Mouse (Mus musculus): ENCODE measurements around the gene Prickle2.

The Prickle2 gene

DNA sequence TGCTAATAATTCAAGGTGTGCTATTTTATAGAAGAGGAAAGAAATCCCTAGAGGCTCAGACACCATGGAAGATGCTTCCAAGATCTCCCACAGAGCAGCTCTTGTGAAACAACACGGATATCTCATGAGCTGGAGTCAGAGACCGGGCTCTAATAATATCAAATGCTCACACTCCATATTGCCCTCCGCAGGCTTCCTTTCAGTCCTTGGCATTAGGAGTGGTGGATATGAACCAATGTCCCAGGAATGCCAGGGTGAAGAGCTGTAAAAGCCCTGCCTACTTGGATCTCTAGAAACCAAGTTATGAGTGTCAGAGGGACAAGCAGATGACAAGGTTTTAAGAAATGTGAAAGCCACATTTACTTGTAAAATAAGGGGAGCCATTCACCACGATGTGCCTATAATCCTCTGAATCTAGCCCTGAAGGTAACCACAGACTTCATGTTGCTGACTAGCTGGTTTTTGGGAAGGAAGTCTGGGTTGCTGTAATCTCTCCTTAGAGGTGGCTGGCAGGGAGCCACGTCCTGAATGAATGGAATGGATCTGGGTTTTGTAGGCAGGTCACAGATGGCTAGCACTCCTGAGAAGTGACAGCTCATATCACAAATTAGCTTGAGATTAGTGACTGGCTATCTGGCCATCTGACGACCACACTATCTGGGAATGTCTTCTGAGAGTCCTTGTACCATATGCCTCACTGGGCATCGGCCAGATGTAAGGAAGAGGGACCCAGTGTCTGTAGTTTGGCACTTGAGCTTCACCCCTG lies 278.4 kb downstream of the Prickle2 start:
- no peak for DNase-seq

DNA sequence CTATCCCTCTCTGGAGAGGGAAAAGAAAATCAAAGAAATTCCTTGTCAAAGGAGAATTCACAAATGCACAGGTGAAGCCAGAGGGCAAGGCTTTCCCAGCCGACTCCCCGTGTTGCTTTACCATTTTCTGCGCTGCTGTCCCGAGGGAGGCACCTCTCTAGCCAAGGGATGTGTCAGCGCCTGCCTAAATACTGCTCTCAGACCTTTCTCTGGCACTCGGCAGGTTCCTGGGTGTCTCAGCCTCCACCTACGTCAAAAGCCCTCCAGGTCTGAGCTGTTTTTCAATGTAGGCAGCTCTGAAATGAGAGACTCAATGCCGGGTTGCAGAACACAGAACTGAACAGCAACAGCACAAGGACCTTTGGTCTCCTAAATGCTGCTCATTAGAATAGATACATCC lies 280.1 kb downstream of the Prickle2 start:
- no peak for DNase-seq

DNA sequence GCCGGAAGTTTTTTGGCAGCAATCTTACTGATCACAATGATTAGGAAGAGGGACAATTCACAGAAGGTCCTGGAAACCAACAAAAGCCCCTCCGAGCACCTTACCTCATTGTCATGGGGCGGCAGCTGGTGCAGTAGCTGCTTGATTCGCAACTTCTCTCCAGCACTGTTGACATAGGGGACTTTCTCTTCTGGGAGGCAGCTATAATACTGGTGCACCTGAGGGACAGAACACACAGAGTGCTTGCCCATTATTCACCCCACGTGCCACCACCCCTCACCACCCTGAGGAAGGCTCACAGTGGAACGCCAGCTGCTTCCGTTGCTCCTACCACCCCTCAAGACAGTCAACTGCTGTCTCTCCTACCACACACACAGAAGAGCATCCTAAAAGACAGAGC lies 280.5 kb downstream of the Prickle2 start:
- no peak for DNase-seq

DNA sequence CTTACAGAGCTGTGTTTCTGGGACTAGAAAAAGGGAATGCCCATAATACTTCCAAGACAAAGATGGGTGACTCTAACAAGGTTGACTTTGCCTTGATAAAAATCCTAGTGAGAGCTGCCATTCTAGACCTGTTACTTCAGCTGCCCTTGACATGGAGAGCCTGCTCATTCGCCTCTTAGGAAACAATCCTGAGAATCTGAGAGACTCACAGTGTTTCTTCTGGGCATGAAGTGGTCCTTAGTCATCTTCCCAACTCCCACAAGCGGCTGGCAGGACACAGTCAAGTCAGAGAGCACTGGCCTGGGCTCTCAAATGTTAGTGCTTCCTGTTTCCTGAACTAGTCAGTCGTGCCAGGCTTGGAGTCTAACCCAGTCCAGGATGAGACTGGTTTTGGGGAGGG lies 281.0 kb downstream of the Prickle2 start:
- DNase-seq = no peak

DNA sequence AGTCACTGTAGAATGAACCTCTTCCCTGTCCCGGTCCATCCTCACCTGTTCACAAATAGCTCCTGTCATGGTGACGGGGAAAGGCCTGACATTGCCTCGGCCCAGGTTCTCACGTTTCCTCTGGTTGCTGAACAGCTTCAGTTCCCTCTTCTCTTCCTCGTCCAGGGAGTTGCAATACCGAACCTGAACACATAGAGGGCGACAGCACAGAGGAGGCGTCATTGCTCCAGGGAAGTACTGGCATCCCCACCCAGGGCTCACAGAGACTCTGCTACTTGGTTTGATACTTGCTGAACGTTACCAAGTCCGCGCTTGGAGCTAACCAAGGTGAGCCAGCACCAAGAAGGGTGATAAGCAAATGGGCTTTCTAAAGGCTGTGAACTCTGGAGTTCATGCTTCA lies 283.7 kb downstream of the Prickle2 start:
- DNase-seq = peak; percentile 63

DNA sequence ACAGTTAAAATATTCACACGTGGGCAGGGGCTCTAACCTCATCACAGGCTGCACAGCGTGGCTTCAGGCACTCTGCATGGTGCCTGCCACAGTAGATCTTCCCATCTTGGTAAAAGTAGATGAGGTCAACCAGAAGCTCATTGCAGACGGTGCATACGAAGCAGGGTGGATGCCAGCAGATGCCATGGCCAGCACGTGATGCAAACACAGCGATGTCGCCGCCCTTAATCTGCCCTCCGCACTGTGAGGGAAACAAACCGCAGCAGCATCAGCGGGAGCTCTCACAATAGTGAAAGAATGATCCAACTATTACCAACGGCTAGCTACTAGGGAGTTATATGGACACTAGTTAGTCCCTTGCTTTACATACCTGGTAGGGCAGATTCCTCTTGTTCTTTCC lies 285.8 kb downstream of the Prickle2 start:
- no peak for DNase-seq

DNA sequence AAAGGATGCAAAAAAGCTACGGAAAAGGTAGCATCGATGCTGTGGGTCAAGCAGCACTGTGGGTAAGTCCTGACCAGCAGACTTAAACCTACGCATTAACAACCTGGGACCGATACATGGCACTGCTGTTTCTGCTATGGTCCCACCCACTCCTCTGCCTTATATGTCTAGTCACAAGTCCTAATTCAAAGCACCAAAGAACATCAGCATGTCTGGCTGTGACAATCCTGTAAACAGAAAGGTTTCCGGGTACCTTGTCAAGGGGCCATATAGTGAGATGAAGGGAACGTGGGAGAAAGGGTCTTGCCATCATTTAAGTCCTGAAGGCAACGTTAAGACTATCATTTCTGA lies 290.6 kb downstream of the Prickle2 start:
- no peak for DNase-seq

DNA sequence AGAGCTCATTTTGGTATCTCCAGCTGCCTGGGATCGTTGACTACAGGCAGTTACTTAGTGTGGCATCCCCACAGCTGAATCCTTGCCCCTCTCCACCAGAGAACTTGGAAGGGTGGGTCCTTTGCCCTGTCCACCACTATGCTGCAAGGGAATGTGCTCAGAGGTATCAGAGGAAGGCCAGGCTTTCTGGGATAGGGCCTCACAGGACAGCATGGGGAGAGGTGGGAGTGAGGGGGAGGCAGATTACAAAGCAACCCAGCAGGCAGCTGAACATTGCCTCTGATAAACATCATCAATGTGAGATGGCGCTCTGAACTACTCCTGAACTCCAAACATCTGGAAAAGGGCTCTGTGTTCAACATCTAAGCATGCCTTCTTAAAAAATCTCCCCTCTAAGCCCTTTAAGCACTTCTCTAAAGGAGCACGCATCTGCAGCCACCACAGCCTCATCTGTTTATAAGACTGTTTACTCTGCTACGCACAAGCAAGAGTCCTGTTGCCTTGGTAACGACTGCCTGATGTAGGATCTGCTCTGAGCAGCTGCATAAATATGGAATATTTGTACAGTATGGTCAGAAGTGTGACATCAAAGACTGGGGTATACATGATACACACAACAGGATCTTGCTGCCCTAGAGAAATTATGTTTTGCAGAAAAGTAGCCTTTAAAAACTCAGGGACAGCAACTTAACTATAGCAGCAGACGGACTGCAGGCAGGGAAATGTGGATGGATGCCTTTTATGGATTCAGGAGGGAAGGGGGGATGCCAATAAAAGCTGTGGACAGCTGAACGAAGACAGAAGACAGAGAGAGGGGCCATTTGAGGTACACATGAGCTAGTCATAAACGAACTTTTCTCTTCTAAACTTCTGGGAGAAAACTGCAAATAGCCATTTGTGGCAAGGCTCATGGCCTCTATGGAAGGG lies 291.2 kb downstream of the Prickle2 start:
- DNase-seq = peak; percentile 66

DNA sequence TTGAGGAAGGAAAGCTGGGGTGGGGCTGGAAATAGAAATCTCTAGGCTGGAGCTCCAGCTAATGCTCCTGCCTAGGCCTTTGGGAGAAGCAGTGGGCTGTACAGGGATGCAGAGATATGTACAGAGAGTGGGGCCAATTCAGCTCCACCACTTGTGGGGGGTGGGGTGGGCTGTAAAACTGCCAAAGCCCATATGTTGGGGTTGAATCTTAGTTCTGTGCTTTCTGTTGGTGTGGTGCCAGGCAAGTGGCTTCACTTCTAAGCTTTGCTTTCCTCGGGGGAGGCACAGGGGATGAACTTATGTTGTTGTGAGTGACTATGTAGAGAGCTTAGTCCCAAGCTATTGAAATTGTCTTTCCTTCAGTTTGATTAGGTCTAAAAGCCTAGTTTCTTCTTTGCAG lies 292.0 kb downstream of the Prickle2 start:
- DNase-seq = no peak

DNA sequence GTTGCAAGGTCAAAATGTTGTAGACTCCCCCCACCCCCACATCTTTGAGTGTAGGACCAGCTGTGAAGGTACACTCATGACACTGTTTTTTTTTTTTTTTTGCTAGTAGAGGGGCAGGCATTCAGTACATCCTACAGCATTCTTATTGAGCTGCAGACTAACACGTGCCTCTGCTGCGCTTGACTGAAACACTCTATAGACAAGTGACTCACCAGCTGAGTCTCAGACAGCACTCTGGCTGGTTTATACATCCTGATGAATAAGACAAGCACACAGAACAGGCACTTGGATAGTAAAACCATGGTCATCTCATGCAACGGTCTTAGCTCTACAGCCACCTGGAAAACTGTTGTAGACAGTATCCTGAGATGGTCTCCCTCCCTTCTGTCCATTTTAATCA lies 296.2 kb downstream of the Prickle2 start:
- DNase-seq = no peak

DNA sequence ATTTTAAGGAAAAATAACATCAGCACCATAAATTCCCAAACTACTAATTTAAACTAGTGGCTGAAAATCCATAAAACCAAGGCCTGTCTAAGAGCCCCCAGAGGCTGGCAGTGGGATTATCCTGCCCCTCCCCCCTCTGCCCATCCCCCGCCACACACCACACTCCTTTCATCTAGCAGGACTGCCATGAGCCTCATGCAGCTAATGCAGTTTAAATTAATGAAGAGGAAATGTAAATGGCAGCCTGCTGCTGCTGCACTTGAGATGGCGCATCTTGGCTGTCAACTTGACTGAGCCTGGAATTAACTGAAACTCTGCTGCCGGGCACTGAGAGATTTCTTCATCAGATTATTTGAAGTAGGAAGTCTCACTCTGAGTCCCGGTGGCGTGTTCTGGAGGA lies 298.7 kb downstream of the Prickle2 start:
- no peak for DNase-seq

DNA sequence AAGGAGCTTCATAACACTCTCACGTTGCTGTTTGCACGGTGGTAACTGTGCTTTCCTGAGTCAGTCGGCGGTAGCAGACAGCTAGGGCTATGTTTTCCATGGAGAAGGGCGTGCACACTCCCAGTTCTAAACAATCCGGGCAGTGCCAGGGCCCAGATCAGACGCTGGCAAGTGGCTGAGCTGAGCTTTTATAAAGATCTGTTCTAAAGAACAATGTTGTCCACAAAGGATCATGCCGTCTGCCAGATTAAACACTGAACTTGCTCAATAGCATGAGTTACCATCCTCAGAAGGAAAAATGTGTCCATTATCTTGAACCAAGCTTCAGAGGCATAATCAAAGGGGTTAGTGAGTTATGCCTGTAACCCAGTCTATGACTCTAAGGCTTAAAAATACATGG lies 300.4 kb downstream of the Prickle2 start:
- no peak for DNase-seq

DNA sequence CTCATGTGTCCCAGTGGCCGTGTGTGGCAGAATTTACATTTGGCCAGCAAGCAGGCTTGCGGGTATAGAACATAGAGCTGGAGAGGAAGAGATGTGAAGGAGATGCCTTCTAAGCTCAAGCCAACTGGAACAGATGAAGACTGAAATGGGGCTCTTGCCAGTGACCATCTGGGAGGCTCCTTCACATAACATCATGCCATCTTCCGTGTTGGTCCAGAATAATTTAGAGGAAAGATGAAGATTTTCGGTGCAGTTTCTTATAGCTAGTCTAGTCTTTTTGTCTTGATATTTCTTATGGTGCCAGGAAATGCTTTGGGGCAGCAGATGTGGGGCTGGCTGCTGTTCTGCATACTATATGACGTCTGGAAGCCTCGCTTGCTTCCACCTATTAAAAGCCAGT lies 308.1 kb downstream of the Prickle2 start:
- no peak for DNase-seq

DNA sequence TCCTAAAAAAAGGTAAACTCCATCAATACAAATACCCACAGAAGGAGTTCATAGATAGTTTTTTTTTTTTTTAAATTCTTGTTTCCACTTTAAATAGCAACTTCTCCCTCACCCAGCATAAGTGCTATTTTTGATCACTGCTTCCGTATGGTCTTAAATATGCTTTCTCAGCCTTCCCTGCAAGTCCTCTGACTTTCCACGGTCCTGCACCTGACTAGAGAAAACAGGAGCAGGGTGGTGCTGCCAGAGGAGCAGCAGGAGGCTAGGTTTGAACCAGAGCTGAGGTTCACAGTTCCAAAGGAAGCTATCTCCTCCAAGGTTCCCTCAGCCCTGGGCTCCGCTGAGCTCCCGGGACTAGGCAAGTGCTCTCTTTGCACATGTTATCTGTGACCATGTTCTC lies 310.4 kb downstream of the Prickle2 start:
- DNase-seq = no peak

DNA sequence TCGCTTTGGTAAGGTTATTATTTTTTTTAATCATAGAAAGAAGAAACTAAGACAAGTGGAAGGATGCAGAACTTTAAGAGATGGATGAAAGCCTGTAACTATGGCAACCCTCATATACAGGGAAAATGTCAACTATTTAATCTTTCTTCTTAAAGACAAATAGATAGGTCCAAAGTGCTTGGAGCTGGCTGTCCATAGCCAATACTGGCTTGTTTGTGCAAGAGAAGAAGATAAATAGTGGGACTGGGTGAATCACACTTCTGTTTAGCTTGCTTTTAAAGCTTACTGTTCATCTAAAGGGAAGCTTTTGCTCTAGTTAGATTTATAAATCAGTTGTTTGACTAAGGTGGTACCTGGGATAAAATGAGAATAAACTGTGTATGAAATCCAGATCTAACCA lies 310.8 kb downstream of the Prickle2 start:
- DNase-seq = no peak

DNA sequence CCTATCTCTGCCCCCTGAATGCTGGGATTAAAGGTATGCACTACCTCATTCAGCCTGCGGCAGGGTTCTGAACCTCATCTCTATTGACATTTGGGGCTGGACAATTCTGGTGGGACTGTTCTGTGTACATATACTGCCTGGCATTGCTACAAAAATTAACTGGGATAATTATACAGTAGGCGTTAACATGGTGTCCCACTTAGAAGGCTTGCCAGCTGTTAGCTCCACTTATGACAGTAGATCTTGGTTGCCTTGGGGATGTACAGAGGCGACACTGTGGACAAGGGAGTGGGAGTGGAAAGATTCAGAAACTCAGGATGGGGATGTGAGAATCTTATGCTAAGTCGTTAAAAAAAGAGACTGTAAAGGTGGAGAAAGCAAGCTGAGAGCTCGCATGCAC lies 311.3 kb downstream of the Prickle2 start:
- DNase-seq = no peak

DNA sequence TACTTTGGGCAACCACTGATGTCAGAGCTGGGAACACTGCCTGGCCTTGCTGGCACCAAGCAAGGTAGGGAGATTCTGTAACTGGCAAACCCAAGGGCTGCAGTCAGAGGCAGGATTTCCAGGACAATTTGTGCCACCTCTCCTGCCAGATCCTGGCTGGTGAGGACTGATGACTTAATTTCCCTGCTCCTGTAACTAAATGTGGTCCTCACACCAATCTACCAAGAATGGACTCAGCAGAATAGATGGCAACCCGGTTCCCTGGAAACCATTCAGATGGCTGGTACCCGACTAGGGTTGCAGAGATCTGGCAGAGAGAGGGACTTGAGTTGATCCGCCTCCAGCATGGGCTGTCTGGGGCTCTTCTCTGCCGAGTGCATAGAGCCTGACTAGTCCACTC lies 315.6 kb downstream of the Prickle2 start:
- DNase-seq = no peak

DNA sequence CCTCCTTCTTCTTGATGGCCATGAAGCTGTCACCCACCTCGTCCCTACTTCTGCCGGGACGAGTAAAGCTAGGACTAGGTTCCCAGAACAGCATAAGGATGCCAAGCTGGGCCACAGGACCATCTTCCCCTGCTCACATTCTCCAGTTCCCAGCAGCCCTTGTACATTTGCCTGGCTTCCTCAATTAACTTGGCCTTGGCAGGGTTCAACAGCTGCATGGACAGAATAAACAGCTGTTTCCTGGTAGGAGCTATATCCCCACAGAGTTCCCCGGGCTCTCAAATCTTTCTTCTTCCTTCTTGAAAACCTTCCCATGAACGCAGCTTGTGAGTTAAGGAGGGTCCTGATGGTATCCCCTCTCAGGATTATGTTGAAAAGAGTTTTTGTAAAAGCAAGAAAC lies 317.3 kb downstream of the Prickle2 start:
- DNase-seq = peak; percentile 36

DNA sequence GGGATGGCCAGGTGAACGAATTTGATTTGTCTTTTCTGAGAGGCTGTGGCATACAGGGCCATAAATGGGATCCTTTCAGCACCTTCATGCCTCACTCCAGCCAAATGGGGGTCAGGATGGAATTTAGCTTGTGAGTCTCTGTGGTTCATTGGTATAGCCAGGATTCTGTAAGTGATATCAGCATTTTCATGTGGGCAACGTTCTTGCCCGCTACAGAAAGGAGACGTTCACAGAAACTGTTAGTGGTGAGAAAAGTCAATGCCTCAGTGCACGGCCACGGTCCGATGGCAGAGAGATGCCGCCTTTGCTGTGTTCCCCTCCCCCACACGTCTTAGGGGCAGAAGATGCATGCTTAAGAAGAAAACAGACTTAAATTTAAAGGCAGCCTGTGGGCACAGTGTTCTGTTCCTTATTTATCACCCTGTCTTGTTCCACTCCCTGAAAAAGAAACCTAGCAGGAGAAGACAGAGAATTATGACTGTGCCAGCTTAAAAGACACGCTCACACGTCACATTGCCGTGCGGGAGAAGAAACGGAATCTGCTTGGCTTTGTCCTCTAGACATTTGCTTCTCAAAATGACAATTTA lies 322.7 kb downstream of the Prickle2 start:
- no peak for DNase-seq

DNA sequence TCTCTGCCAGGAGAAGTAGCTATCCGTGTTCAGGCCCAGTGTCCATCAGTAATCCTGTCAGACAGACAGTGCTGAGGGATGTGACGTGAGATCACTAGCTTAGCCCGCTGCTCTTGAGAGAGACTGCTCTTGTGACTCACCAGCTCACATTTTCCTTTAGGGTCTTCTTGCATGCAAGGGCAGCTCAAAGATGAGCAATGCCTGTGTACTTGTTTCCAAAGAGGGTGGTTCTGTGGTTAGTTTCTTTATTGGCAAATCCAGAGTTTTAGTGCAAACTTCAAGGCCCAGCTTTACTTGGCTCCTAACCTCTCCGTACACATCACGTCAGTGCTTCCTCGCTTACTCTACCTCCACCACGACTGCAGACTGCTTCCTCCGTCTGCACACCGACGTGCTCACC lies 324.9 kb downstream of the Prickle2 start:
- no peak for DNase-seq

DNA sequence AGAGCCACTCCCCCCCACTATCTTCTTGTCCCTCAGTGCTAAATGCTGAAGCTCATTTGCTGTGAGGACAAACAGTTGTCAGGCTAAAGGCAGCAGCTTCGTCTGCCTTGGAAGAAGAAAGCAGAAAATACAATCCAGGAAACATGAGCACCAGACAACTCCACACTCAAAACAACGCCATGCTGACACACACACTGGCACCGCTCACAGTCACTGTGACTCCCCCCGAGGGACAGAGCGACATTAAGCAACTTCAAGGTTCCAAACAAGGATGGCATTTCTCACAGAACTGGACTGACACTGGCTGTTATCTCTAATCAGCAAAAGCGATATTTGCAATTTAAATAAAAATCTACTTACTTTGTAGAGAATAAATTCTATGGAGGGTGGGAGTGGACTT lies 331.1 kb downstream of the Prickle2 start:
- no peak for DNase-seq

DNA sequence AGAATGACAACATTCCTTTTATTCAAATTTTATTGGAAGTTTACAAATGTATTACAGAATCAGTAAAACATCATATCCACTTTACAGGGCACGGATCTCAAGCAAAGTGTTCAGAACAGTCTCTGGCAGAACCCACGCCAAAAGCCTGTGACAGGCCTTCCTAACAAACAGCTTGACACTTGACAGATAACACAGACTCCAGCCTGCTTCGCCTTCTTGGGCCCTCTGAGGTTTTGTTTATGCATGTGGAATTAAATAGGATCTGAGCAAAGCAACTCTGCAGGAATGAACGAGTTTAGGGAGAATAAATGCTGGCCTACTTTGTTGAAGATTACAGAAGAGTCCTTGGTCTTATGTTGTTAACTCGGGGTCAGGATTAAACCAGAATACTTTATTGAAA lies 335.1 kb downstream of the Prickle2 start:
- DNase-seq = peak; percentile 38

DNA sequence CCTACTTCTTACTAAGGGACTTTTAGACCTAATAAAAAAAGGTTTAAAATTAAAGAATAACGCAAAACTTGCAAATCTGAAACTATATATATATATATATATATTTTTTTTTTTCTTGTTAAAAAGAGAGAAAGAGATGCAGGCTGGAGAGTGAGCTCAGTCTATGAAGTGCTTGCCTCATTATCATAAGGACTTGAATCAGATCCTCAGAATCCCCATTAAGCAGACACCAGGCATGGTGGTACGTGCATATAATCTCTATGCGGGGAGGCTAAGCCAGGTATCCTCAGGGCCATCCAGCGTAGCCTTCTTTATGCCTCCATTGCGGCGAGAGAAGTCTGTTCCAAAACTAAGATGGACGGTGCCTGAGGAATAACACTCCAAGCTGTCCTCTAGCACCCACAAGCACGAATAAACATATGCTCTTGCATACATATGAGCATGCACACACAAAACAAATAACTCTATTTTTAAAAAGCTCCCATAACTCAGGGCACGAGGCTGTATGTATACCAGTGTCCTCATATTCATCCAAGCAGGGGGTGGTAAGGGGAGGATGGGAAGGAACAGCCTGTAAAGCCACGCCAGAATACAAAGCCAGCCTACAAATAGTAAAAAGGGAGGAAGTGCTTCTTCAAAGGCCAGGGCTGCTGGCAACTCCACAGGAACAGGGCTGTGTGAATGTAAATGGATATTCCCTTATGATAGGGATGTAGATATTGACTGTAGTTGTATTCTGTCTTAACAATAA lies 358.5 kb downstream of the Prickle2 start:
- DNase-seq = no peak
